Mouse (Mus musculus) olfactory bulb, adult 2 months (tissue): ENCODE data around the gene Dlg2.

Experiments used
- CTCF ChIP-seq: fragments of 200-500 bp; IDR thresholded peaks from 2 replicates; pipeline ENCODE4 v1.5.1; 2012; ENCODE audit warnings: low read depth, mild to moderate bottlenecking, low read length, moderate library complexity; ENCODE audit not compliant: insufficient read depth
- POLR2A ChIP-seq: fragments of 200-500 bp; IDR thresholded peaks from 2 replicates; pipeline ENCODE4 v1.6.1; 2012; ENCODE audit warnings: mild to moderate bottlenecking, low read depth, low read length, moderate library complexity; ENCODE audit not compliant: insufficient read depth

- TF ChIP-seq CTCF: no peak
- no peak for TF ChIP-seq POLR2A
These were observed 63.3 kb downstream of the Dlg2 start for GRCm38 (mm10) chr7:90539481-90540402.
